Mouse (Mus musculus) cerebellum, adult (tissue): Measurements from ENCODE around the gene Wdr60.

Source experiments
- ATAC-seq: cut with Nextera tagmentation; 2 replicates; pipeline ENCODE4 v1.9.2; 2017; ENCODE audit warnings: mild to moderate bottlenecking, moderate library complexity, mixed read lengths; ENCODE audit not compliant: insufficient number of reproducible peaks, low FRiP score, low TSS enrichment

Gene Wdr60

DNA sequence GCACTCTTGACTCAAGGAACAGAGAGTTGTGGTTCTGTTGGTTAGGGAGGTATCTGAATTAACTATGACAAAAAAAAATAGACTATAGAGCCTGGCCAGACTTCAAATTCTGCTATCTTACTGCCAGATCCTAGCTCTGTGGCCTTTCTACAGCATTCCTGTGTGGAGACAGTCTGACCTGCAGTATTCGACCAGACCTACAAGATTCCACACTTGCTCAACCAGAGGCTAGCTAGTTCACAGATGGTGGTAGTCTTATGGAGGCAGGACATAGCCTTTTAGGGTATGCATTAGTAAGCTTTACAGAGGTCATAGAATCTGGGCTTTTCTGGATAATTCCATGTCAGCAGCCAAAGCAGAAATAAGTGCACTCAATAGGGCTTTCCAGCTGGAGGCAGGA, 7.7 kb upstream of the Wdr60 start:
- no peak for ATAC-seq

DNA sequence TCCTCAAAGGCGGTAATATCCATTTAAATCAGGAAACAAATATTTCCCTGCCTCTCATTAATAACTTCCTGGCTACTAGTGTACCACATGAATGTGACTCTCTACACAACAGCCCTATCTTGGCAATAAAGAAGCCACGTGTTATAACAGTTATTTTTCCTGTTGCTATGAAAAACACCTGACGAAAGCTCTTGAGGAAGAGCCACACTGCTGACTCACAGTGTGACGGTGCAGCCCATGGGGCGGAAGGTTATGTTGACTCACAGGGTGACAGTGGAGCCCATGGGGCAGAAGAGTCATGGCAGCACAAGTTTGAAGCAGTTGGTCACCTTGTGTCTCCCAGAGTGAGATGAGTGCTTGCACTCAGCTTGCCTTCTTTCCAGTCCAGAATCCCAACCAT, 6.6 kb upstream of the Wdr60 start:
- ATAC-seq: no peak

DNA sequence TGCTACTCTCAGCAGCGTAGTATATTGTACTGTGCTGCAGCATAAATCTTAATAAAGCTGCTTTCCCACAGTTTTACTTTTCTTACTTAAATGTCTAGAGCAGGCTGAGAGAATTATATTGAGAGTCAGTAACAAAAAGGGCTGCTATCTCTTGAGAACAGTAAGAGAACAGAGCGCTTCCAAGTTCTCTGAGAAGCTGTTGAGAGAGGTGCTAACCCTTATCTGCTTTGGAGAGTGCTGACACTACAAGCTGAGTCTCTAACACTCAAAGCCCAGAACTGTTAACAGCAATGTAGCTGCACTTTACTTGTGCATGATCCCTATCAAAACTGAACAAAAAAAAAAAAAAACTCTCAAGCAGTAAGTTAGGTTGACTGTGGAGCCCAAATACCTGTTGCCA, 2.5 kb upstream of the Wdr60 start:
- ATAC-seq: no peak

GRCm38 (mm10) chr12:116264756-116265155, 1.9 kb upstream of the Wdr60 start:
- ATAC-seq: no peak

GRCm38 (mm10) chr12:116258321-116258720, 4.5 kb downstream of the Wdr60 start:
- ATAC-seq: no peak

DNA sequence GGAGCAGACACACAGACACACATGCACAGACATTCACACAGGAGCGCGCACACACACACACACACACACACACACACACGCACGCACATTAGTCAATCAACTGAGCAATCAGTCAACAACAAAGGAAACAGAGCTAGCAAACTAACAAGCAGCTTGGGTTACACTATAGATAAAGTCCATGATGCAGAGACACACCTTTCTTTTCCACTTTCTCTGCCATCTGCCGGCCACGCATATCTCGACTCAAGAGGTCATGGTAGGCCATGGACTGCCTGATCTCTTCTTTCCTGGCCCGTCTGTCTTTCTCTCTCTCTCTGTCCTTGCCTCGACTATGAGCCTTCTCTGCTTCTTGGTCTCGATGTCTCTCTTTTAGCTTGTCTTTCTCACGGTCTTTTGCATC, 7.2 kb downstream of the Wdr60 start:
- ATAC-seq: no peak

- ATAC-seq: no peak
These were observed 8.2 kb downstream of the Wdr60 start for GRCm38 (mm10) chr12:116254652-116255051.

DNA sequence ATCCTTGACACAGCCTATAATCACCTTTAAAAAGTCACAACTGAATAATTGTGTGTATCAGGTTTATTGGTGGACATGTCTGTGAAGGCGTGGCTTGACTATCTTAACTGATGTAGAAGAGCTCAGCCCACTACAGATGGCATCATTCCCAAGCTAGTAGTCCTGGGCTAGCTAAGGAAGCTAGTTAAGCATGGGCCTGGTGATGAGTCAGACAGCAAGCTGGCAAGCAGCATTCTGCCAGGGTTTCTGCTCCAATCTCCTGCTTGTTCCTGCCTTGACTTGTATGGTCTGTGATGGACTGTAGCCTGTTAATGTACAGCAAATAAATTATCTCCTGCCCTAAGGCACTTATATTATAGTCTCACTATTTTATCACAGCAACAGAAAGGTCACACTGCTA, 18.2 kb downstream of the Wdr60 start:
- no peak for ATAC-seq

GRCm38 (mm10) chr12:116238803-116239202, 24.0 kb downstream of the Wdr60 start:
- ATAC-seq: no peak

GRCm38 (mm10) chr12:116238370-116238769, 24.5 kb downstream of the Wdr60 start:
- no peak for ATAC-seq

GRCm38 (mm10) chr12:116236658-116237057, 26.2 kb downstream of the Wdr60 start:
- ATAC-seq: no peak

DNA sequence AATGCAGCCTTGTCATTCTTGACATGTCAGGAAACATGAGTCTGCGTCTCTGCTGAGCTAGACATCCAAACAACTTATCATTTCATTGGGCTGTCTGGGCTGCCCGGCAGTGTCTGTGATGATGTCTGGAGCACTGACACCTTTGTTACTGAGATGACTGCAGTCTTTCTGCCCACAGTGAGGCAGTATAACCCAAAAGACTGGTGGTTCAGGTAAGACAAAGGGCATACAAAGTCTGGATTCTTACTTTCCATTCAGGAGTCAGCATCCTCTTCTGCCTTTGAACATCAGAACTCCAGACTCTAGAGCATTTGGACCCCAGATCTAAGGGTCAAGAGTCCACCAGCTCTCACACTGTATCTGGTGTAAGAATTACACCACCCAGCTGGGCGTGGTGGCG, 27.5 kb downstream of the Wdr60 start:
- ATAC-seq: no peak

GRCm38 (mm10) chr12:116232061-116232460, 30.8 kb downstream of the Wdr60 start:
- no peak for ATAC-seq

DNA sequence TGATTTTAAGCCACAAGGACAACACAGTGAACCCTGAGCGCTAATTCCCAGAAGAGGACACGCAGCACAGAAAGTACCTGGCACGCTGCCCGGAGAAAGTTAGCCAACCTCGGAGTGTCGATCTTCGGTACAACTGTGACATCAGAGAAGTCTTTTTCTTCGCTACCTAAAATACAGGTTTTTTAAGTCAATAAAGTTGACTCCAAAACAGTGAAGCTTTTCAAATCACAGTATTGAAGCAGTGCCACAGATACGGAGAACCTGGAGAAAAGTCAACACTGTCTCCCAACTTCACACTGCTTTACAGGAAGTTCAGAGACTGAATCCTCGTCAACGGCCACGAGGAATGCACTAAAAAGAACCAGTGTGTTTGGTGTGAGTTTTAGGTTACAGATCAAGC, 31.2 kb downstream of the Wdr60 start:
- no peak for ATAC-seq

DNA sequence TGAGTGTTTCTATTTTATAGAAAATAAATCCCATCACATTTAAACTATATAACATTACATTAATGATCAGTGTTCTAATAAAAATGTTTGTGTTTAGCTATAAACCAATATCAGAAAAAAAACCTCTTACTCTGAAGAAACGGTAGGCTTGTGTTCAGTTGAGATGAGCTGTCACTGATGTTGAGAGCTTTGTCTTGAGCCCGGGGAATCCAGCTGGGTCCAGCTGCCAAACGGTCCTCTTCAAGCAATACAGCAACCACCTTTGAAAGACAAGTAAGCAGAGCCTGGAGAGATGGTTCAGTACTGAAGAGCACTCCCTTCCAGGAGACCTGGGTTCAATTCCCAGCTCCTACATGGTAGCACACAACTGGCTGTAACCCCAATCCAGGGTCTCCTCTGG, 33.4 kb downstream of the Wdr60 start:
- no peak for ATAC-seq

DNA sequence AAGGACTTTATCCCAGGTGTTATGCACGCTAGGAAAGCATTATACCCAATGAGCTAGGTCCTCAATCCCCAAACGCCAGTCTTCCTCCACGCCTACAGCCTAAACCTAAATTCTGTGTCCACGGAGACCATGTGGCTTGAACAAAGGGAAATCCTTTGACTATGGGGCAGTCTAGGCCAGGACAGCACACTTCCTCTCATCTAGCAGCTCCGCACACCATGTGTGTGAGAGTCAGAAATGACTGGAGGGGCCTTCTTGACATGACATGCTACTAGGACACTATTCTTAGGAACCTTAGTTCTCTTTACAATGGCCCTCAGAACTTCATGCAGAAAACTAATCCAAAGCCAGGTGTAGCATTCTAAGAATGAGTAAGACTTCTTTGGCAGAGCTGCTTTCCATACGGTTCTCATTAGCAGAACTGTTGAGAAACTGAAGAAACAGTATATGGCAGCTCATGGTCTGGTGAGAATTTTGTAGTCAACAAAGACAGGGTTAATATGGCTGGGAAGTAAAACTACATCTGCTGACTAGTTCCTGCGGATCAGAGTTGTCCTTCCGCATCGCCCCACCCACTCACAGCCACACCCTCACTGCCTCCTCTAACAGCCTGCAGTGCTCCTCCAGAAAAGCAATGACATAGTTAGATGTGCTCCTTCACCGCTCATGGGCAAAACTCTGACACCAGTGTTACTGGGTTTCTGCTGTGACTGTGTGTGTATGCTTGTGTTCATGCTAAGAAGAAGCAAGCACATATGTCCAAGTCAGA, 36.3 kb downstream of the Wdr60 start:
- no peak for ATAC-seq

GRCm38 (mm10) chr12:116223107-116223506, 39.7 kb downstream of the Wdr60 start:
- no peak for ATAC-seq

DNA sequence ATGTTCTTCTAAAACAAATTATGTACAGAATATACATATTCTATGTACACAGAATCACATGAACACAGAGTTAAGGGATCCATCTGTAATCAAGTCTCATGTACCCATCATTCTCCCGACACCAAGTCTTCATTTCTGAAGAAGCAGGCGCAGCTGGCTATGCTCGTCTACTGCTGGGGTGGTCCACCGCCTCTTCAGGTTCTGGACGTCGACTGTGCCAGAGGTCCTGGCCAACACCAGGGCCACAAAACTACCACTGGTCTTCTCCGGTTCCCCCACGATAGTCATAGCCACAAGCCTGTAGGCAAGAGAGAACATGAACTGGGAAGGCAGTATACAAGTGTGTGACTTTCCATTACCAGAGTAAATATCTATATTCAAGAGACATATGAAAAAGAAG, 55.3 kb downstream of the Wdr60 start:
- ATAC-seq: no peak

DNA sequence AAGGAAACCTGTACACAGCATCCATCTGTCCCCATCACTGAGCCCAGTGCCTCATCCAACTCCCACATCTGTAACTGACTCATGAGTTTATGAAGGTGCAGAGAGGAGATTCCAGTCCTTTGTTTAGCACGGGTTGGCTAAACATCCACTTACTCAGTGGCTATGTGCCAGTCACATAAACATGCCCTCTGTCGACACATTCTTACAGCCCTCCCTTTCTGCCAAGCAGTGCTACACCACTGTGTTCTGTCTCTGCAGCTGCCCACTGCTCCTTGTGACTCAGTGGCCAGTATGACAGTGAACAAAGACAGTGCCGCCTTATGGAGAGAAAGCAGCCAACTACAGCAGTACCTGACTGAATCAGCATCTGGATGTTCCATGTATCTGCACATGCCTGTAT, 57.1 kb downstream of the Wdr60 start:
- no peak for ATAC-seq

- peak; percentile 68; the same call in 1 of the 2 replicates for ATAC-seq
These were observed 60.4 kb downstream of the Wdr60 start for GRCm38 (mm10) chr12:116202176-116202981.

DNA sequence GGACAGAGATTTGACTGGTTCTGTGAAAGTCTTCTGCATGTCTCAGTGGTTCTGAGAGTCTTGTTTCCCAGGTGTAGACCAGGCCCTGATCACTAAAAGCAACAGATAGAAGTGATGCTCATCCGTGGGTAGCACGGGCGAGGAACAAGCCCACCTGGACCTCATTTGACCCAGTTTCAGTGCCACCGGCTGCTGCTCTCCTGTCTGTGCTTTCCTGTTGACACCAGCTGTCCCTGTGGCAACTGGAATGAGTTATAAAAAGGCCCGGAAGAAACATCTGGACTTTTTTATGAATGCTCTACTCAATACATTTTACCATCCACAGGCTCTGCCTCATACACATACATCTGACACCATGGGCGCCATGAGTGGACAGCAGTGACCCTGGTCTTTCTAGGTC, 64.0 kb downstream of the Wdr60 start:
- no peak for ATAC-seq

DNA sequence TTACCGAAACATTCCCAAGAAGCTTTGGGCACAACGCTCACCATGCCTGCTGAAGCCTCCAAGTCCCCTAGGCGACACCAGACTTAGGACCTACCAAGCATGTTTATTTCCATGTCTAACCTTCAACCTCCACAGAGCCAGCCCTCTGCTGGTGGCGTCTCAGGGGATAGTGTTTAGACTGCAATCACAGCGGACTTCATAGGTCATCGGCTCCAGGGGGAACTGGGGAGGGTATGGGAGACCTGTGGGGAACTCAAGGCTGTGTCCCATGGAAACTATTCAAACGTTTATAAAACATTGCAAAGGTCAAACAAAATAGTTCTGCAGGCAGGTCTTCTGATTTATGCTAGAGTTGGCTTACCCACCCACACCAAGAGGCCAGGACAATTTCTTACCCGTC, 66.6 kb downstream of the Wdr60 start:
- no peak for ATAC-seq
